Mouse (Mus musculus): ENCODE data around the gene Lrrc25. TPM values are rescaled to one million over a fixed set of nuclear protein-coding genes. Genes with fewer than 3 reads are reported as not detected.

Lrrc25 gene
- total RNA-seq, 4 experiments from 2014 or later, result 1.5 to 4.4 (median 3.2) TPM

DNA sequence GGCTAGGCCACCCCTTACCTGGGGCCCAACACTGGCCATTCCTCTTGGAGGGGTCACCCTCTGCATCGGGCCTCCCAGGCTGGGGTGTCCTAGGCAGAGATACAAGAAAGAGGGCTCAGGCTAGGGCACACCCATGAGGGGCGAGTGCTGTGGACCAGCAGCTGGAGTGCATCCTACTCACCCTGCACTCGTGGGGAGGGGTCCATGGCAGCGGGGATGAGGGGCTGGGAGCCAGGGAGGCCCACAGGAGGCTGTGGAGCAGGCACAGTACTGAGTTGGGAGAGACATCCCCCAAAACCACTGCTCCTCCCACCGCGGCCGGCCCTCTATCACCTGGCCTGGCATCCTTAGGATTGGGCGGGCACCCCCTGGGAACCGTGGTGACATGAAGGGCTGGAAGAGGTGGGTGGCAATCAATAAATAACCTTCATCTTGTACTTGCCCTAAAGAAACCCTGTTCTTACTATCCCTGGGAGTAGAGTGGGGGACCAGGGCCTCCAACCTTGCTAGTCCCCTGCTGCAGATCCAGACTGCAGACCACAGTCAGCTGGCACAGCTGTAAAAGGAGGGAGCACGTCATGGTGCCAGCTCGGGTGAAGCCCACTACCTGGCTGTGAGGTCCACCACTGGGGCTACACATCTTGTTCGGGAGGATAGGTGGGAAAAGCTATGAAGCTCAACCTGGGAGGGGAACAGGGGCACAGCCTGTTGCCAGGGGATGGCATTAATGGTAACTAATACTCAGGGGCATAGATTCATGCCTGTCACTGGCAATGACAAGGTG lies 16.3 kb upstream of the Lrrc25 start:
- no peak for DNase-seq

DNA sequence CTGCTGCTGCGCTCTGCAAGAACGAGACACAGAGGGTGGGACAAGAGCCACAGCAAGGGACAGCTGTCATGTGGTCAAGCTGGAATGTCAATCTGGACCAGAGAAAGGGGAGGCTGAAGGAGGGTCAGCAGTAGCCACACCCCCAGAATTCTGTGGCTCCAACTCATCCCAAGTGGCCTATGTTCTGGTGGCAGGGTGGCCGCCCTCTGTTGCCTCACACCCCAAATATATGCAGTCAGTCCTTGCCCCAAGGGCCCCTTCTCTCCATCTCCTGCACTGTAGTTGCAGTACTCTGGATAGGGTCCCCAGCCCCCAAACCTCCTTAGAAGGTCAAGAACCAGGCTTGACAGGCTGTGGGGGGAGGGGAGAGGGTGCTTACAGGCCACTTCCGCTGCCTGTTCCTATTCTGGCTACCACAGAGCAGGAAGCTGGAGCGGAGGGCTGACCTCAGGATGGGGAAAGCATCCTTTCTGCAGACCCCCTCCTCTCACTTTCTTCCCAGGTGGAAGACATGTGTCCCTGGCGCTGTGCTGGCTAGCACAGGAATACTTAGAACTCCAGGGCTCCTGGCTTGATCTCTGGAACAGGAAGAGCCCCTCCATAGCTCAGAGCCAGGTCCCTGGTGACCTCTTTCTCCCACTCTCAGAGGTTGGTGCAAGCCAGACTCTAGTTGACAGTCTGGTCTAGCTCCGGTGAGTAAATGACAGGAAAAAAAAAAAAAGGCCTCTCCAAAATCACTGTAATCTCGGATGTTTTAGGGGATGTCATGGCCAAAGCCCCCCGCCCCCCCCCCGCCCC lies 15.3 kb upstream of the Lrrc25 start:
- DNase-seq, result no peak

DNA sequence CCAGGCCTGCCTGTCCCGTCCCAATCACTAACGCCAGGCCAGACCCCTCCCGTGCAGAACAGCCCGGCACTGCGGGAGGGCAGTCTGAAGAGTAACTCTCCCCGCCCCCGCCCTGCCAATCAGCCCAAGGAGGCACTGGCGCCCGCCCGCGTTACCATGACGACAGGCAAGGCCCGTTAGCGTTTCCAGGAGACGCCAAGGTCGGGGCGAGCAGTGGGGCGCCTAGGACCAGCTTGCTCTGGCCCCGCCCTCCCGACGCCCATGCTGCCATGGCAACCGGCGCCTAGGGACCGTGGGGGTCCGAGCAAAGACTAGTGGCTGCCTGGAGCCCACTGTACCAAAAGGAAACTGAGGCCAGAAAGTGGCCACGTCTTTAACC lies 14.7 kb upstream of the Lrrc25 start:
- peak; percentile 91 for DNase-seq

DNA sequence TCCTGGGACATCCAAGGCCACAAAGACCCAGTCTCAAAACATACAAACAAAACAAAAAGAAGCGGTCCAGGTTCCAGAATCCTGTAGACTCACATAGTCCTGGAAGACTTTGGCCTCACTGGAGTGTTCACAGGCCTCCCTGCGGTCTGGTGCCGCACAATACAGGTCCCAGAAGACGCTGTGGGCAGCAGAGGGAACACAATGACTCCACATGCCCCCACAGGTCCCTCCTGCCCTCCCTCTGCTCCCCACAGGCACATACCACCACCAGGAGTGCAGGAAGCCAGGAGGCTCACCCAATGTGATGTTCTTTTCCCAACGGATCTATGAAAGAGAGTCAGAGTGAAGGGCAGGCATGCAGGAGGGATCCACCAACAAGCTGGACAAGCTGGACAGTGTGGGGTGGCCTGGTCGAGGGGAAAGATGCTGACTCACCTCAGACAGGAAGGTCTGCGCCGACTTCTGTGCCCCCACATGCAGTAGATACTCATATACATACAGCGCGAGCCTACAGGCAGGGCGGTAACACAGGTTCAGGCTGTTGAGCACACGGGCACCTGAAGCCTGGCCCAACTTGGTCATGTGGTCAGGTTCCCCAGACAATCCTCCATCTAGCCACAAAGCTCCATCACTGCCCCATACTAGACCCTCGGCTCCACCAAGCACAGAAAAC lies 13.7 kb upstream of the Lrrc25 start:
- DNase-seq, result no peak

DNA sequence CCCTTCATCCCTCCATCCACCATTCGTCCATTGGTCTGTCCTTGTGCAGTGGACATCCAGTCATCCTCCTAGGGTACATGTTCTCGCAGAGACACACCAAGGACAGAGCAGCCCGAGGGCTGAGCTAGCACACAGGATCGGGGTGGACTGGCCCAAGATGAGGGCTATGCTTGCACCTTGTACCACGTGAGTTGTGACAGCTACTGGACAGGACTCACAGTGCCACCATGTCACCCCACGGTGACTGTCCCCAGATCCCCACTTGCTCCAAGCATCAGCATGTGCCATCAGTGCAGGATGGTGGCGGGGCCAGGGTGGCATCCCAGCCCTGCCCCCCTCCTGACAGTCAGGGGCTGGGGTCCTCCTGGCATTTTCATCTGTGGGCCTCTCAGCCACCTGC lies 11.4 kb upstream of the Lrrc25 start:
- no peak for DNase-seq

DNA sequence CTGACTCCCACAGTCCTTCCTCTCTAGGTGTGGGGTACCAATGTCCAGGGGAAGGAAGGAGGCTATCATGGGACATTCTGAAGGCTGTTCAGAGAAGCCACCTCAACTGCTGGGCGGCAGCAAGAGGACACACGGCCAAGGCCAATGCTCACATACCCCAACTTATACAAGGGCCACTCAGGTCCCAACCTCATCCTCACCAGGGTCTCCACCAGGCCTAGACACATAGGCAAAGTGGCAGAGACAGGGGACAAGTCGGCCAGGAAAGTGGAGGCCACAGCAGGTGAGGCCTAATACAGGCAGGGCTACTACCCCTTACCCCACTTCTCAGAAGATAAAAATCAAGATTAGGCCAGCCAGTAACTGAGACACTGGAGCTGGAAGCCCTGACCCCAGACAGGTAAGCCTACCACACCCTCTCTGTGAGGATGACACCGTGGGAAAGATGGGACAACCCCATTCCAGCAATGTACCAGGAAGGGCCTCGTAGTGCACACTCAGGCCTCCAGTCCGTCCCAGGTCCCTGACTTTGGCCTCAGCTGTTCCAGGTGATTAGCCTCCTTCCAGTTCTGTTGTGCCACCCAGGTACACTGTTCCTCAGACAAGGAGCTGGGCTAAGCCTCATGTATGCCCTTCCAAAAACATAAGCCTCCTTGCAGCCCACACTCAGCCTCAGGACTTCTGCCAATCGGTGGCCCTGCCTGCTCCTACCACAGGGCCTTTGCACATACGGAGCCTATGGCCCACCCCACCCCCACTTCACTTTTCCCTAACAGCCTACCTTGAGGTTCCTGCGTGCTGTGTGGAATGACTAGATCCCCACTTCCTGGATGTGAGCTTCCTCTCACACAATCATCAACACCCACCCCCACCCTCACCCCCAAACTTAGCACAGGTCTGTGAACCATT lies 9.8 kb upstream of the Lrrc25 start:
- DNase-seq, result no peak

DNA sequence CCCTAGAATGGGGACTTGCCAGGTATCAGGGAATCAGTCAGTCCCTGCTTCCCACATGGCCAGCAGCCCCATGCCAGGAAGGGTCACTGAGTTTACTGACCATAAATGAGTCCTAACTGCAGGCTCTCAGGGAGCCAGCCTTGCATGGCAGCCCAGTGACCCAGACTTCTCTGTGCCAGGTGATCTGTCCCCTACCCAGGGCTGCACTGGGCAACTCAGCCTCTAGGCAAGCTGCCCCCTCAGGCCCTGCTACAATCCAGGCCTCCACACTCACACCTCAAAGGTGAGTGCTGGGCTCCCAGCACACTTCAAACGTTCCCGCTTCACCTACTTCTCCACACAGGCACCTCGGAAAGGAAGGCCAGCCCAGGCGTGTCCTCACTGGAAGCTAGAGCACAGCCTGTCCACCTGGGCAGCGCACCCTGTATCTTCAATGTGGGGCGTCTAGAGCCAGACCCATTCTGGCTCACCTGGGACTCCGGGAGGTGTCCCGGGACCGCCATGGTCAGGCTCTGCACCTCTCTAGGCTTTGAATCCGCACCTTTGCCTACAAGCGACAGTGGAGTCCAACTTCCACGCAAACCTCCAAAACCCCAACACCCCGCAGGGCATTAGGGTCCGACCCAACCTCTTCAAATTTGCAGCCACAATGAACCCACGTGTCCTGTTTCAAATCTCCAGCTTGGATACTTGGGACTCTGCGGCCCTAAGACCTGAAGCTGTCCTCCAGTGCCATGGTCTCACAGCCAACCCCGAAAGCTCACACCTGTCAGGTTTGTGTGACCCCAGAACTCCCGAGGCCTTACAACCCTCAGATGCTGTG lies 9.0 kb upstream of the Lrrc25 start:
- DNase-seq, result no peak

DNA sequence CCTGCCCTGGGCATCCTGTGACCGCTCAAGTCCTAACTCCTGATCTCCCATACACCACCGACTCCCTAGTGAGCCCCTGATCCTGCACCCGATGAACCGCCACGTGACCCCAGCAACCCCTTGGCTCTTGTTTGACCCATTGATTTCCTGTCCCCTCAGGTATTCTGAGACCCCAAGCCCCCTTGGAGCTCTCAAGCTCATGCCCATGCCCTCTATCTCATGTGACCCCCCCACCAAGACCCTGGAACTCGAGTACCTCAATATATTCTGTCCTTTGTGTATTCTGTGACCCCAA lies 8.4 kb upstream of the Lrrc25 start:
- DNase-seq, result no peak

DNA sequence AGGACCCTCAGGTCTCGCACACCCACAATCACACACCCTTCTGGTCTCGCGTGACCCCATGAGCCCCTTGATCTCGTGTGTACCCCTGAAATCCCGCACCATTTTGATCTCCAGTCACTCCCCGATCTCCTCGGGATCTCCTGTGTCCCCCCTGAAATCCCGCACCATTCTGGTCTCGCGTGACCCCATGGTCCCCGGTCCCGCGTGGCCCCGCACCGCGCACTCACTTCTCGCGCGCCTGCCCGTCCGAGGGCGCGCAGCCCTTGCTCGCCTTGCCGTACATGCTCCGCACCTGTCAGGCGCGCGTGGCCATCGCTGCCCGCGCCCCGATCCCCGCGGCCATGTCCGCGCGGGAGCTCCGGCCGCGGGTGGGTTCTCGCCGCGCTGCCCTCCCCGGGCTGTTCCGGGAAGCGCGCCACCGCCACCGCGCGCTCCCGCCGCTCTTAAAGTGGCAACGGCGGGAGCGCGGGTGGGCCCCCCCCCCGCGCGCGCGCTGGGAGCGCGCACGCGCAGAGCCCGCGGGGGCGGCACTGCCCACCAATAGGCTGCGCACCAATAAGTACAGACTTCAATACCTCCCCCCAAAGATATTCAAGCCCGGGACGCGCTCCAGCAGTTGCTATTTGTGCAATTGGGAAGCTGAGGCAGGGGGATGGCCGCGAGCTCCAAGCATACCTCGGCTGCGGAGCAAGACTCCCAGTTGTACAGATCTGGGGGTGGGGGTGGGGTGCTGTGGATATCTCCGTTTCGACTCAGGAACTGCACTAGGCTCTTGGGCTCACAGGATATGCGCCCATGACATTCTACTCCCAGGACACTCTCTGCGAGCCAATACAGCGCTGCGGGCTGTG lies 7.8 kb upstream of the Lrrc25 start:
- DNase-seq, result peak; percentile 43

DNA sequence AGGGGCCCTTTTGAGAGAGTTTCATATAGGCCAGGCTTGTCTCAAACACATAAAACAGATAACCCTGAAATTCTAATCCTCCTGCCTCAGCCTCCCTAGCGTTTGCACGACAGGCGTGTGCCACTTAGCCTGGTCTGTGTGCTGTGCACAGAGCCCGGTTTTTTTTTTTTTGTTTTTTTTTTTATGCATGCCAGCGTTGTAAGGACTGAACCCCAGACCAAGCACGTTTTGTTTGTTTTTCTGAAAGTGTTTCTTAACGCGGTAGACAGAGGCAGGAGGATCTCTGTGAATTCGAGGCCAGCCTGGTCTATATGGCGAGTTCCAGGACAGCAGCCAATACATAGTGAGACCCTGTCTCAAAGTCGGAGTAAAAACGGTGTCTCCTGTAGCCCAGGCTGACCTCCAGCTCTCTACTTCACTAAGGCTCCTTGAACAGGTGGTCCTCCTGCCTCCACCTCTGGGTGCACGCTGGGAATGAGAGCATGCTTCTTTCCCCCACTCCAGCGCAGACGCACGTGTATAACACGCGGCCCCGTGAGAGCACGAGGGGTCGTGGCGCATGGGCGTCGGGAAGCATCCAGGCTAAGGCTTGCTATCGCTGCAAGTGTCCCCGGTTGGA lies 7.1 kb upstream of the Lrrc25 start, which contains the start of gene Ssbp4:
Gene Ssbp4, minus strand, starts transcription at position 124 of the 619 bp plus-strand sequence.
- no peak for DNase-seq

DNA sequence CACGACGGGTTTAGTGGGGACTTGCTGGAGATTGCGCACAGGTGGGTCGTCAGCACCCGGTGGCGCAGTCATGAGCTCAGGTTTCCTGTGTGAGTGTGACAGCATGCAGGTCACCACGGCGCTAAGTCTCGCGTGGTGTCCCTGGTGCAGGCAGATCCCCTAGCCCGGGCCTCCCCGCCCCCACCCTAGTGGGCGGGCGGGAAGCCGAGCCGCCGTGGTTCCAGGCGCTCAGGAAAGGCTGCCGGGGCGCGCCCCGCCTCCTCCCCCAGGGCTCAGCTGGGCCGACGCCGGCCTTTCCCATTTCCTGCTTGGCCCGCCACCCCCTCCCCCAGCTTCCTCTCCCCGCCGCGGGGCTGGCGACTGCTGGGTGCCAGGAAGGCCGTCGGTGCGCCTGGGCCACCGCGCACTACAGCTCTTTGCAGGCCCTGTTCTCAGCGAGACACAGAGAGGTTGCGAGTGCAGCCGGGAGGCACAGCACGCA lies 6.5 kb upstream of the Lrrc25 start:
- peak; percentile 84 for DNase-seq

DNA sequence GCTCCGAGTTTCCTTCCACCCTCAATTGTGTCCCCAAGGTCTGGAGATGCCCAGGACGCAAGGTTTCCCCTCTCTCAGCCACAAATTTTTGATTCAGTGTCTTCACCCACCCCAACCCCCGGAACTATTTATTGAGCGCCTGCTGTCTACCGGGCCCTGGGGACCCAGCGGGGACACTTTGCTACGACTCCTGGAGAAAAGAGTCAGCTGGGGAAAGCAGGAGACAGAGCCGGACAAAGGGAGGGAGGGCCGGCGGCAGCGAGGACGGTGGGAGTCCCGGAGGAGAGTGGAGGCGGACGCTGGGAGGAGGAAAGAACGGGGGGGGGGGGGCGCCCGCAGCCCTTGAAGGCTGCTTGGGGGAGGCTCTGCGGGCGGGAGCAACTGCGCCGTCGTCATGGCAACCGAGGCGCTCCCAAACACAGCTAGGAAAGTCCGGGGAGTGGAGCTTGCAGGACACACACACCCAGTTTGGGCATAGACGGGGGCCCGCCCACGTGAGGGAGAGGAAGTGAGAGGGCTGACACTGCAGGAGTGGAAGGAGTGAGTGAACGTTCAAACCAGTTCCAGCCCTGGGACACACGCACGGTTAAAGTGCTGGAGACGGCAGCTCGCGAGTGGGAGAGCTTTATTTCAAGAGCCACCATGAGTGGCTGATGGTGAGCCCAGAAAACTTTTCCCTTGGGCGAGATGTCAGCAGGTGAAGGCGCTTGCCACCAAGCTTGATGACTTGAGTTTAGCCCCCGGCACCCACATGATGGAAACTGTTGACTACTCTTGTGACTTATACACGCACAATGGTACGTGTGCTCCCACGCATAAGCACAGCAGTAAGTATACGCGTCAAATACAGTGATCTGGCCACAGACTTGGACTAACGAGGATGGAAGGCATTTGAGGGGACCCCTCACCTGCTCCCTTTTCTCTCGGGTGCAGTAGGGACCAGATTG lies 5.8 kb upstream of the Lrrc25 start:
- DNase-seq, result peak; percentile 90

DNA sequence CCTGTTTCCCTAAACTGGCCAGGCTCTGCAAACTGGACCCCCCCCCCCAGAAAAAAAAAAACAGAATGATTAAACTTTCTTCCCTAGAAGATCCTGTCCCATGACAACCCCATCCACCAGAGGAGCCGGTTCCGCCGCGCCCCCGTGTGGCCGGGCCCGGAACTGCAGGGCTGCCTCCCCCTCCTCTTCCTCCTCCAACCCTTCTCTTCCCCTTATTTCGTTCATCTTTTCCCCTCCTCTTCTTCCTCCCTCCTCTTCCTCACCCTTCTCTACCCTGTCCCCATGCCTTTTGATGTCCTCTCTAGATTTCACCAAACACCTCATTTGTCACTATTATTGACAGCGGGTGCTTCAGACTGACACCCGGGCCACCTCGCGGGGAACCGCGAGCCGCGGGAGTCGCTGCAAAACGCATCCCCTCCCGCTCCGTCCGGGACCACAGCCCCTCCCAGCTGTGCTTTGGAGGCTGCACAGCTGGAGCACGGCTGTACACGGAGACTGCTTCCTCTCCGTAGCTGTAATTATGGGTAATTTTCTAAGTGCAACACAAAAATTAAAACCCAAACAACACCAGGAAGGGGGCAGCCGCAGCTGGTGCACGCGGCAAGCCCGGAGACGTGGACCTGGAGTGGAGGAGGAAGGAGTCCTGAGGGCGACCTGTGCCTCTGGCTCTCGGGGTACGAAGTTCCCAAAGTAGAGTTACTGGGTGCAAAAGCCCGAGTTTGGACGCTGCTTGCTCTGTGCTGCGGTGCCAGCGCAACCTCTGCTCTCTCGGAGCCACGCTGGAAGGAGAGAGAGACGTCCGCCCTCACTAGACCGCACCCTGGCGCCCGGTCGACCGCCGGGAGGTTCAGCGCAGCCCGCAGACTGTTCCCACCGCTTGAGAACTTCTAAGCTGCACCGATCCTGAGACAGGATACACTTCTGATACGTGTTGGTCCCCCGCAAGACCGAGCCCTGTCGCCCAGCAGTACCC lies 4.9 kb upstream of the Lrrc25 start:
- DNase-seq, result no peak

DNA sequence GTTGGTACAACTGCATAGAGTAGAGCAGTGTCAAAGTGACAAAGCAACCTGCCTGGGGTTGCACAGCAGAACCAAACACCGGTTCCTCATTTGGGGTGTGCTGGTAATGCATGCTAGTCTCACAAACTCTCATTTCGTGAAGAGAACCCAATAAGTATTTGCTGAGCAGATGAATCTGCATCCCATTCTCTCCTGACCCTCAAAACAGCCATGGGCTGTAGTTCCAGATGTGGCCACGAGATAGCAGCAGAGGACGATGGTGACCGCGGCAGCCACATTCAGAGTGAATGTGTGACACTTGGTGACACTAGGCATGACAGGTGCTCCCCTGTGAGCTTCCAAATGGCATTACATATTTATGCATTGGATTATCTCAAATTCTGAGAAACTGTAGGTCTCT lies 4.1 kb upstream of the Lrrc25 start:
- no peak for DNase-seq

DNA sequence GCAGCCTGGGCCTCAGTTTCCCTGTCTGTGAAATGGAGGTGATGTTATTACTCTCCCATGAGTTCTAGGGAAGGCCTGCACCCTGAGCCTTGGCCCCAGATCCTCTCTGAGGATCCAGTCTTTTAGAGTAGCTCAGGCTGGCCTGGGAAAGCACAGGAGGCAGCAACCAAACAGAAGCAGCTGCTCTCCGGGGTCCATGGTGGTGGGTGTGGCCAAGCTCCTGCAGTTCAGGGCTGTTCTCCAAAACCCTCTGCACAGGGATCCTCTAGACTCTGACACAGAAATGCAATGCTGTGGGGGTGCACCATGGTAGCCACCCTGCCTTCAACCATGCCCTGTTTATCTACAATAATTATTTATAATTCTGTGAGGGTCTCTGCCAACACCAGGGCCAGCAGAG lies 2.2 kb upstream of the Lrrc25 start:
- DNase-seq, result no peak

DNA sequence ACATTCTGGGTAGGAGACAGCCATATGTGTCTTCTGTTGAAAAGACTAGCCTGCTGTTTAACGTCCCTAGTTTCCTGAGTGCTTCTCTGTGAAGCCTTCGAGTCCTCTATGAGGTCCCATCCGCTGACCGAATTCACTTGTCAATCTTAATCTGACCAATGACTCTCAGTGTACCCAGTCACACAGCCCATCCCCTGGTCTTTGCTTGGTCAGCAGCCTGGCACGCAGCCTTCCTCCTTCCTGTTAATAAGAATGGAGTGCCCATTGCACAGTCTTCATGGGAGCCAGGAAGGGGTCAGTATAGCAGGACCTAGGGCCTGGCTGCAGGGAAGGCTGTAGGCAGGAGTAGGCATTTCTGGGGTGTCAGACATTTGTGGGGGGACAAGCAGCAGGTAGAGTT lies 1.5 kb upstream of the Lrrc25 start:
- DNase-seq, result no peak

DNA sequence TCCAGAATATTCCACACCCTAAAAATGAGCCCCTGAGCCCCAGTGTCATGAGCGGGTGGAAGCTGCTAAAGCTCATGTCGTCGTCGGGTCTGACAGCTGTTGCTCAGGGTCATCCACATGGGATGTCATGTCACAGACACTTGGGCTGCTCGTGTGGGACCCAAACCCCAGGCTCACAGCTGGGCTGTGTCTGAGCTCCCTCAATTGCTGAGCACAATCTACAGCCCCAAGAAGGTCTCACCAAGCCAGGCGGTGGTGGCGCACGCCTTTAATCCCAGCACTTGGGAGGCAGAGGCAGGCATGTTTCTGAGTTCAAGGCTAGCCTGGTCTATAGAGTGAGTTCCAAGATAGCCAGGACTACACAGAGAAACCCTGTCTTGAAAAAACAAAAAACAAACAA lies 674 bp upstream of the Lrrc25 start:
- DNase-seq, result no peak

DNA sequence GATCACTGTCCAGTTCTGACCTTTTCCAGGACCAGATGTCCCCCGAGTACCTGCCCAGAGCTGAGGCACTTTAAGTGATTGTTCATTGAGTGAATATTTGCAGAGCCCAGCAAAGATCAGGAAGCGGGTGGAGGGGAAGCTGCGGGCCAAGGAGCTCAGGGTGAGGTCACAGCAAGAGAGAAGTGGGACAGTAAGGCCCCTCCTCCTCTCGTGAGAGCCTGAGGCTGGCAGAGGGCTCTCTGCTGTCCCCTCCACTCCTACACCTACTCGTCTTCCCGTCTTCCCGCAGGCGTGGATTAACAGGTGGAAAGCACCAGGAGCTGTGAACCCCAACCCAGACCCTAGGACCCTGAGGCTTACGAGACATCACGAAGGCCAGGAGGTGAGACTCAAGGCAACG lies 690 bp downstream of the Lrrc25 start:
- no peak for DNase-seq
